Mouse (Mus musculus) liver, embryonic 14.5 days (tissue): ENCODE results near the gene Fgfr2. TPM values are rescaled to one million over a fixed set of nuclear protein-coding genes. Genes with fewer than 3 reads are reported as not detected.

Experiments
- ATAC-seq: fragments of 200-750 bp; cut with Nextera tagmentation; 2 replicates; pipeline ENCODE4 v1.8.0; 2017; ENCODE audit warnings: moderate number of reproducible peaks, mild to moderate bottlenecking, moderate library complexity; ENCODE audit not compliant: insufficient read depth
- DNase-seq, 3 experiments: peaks; one replicate each; pipeline ENCODE4 v3.0.0-alpha.2; 2012 to 2013; ENCODE audit warnings: low read depth in 3 of 3, low spot score in 3 of 3
- H3K27ac ChIP-seq: fragments of 300-500 bp; sonication (generic); 2 replicates; pipeline ENCODE4 v1.5.1; 2014; ENCODE audit warnings: moderate library complexity, mild to moderate bottlenecking, control low read depth, inconsistent platforms
- H3K27me3 ChIP-seq: fragments of 300-500 bp; sonication (generic); 2 replicates; pipeline ENCODE4 v1.6.1; 2014; ENCODE audit warnings: mild to moderate bottlenecking, low read length, moderate library complexity; ENCODE audit not compliant: control insufficient read depth, insufficient read depth
- H3K36me3 ChIP-seq: fragments of 300-500 bp; sonication (generic); replicated peaks from 2 replicates; pipeline ENCODE4 v1.6.1; 2014; ENCODE audit warnings: low read depth; ENCODE audit not compliant: control insufficient read depth, insufficient read depth
- H3K4me1 ChIP-seq, 2 experiments: fragments of 200-500 bp in 1 of 2; fragments of 300-500 bp in 1 of 2; sonication (generic) in 1 of 2; replicated peaks; 2 replicates each; pipeline ENCODE4 v1.6.1; 2012 to 2014; ENCODE audit warnings: antibody characterized with exemption in 1 of 2, inconsistent platforms in 1 of 2, low read length in 1 of 2; ENCODE audit not compliant: control insufficient read depth in 2 of 2, insufficient read depth in 2 of 2
- H3K4me2 ChIP-seq: fragments of 300-500 bp; sonication (generic); 2 replicates; pipeline ENCODE4 v1.6.1; 2014; ENCODE audit warnings: low read depth, mild to moderate bottlenecking, control low read depth, moderate library complexity
- H3K4me3 ChIP-seq, 2 experiments: fragments of 200-500 bp in 1 of 2; fragments of 300-500 bp in 1 of 2; sonication (generic) in 1 of 2; 2 replicates each; pipeline ENCODE4 v1.5.1; 2012 to 2014; ENCODE audit warnings: low read depth in 2 of 2, low read length in 2 of 2, mild to moderate bottlenecking in 2 of 2, control low read depth in 1 of 2, inconsistent platforms in 1 of 2, moderate library complexity in 1 of 2; ENCODE audit not compliant: insufficient read depth in 1 of 2
- H3K9ac ChIP-seq: fragments of 300-500 bp; sonication (generic); replicated peaks from 2 replicates; pipeline ENCODE4 v1.6.1; 2014; ENCODE audit warnings: mild to moderate bottlenecking, control low read depth, moderate library complexity
- H3K9me3 ChIP-seq: fragments of 300-500 bp; sonication (generic); 2 replicates; pipeline ENCODE4 v1.6.1; 2016; ENCODE audit warnings: low read length, mixed read lengths; ENCODE audit not compliant: control insufficient read depth
- CTCF ChIP-seq: IDR thresholded peaks from 2 replicates; pipeline ENCODE4 v1.5.1; 2016; ENCODE audit warnings: antibody characterized with exemption, low read depth, control low read depth
- EP300 ChIP-seq: IDR thresholded peaks from 2 replicates; pipeline ENCODE4 v1.6.1; 2016; ENCODE audit warnings: antibody characterized with exemption, low read depth
- WGBS: fragments of 180-500 bp; shearing (Covaris S2); extraction: QIAGEN DNeasy Blood & Tissue Kit; methylation state at CpG from one replicate; pipeline ENCODE4 v1.1.7; 2014; ENCODE audit not compliant: insufficient replicate concordance; 5-methylcytosine and 5-hydroxymethylcytosine counted together
- polyA plus RNA-seq, 2 experiments: library from polyadenylated mRNA; depleted of rRNA in 1 of 2; stranded (reverse) in 1 of 2; unstranded in 1 of 2; fragments of >200 nt; fragmentation: Nextera tagmentation in 1 of 2; extraction: Ambion mirVana in 1 of 2; gene quantifications; 2 replicates each; pipeline versions ENCODE4 v1.2.1 to v1.2.3; 2012 to 2014

Gene Fgfr2
- polyA plus RNA-seq, 2 experiments = 7.9 to 8.8 TPM

DNA sequence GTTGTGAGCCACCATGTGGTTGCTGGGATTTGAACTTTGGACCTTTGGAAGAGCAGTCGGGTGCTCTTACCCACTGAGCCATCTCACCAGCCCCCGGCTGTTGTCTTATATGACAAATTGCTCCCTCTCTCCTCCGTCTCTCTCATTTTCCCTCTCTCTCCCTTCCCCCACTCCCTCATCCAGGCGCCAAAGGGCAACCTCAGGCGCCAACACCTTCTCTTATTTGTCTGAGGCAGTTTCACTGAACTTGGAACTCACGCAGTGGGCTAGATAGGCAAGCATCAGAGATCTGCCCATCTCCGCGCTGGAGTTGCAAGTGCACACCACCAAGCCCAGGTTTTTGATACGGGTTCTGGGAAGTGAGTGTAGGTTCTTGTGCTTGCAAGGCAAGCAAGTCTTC, 2287.1 kb downstream of the Fgfr2 start:
- no peaks in the 10 kb centered on the region for H3K9me3 ChIP-seq
- no peak overlapping the region for H3K4me2 ChIP-seq
- 60% methylated on average over 9 of the region's 9 CpGs for WGBS
- H3K36me3 ChIP-seq = no peaks in the 10 kb centered on the region
- H3K27me3 ChIP-seq = no peaks in the 10 kb centered on the region
- DNase-seq = no peak
- H3K4me1 ChIP-seq = peaks cover 0 to 7% of the 10 kb centered on the region in 2 experiments; a peak in 1 of 4 replicates
- H3K4me3 ChIP-seq = no peak overlapping the region
- ATAC-seq = no peak
- H3K27ac ChIP-seq = no peak overlapping the region
- no peak overlapping the region for H3K9ac ChIP-seq
- TF ChIP-seq EP300 = no peak
- no peak for TF ChIP-seq CTCF

DNA sequence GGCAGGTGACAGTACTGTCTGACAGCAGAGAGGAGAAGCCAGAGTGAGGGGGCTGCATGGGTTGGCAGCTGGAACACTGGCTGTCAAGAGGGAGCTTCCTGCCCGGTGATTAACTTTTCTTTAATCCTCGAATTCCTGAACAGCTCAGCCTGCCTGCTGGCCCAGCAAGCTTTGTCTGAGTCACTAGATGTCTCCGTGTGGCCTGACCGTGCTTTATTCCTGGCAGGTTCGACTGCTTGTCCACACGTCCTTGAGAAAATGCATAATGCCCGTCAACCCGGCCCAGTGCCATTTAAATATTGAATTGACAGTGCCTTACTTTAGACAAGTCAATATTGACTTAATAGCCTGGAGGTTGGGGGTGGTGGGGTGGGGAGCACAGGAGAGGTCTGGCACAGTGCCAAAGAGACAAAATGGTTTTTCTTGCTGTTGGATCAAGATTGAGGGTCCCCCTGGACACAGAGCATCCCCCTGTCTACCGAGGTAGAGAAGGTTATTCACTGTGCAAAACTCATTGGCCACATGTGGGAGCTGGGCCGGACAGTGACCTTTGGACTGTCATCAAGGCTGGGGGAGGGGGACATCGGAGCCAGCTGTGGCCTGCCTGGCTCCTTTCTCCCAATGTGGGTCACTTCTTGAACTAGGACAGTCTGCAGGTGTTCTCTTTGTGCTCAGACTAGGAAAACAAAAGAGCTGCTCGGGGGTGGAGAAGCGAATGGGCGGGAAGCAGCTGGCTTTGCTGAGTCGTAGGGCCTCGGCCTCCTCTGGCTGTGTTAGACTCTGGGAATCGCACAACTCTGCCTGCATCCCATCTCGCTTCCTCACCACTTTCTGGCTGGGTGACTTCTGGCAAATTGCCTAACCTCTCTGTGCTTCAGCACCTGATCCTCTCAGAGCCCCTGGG, 2287.9 kb downstream of the Fgfr2 start:
- H3K9me3 ChIP-seq = no peaks in the 10 kb centered on the region
- ATAC-seq = no peak
- no peaks in the 10 kb centered on the region for H3K36me3 ChIP-seq
- H3K27me3 ChIP-seq = no peaks in the 10 kb centered on the region
- WGBS = 38% methylated on average over 18 of the region's 18 CpGs
- no peak overlapping the region for H3K4me3 ChIP-seq
- peaks cover 0 to 7% of the 10 kb centered on the region in 2 experiments; a peak in 1 of 4 replicates for H3K4me1 ChIP-seq
- DNase-seq = no peak
- H3K9ac ChIP-seq = no peak overlapping the region
- H3K27ac ChIP-seq = no peak overlapping the region; the same call in 1 of the 2 replicates
- H3K4me2 ChIP-seq = no peak overlapping the region
- no peak for TF ChIP-seq EP300
- TF ChIP-seq CTCF = no peak

DNA sequence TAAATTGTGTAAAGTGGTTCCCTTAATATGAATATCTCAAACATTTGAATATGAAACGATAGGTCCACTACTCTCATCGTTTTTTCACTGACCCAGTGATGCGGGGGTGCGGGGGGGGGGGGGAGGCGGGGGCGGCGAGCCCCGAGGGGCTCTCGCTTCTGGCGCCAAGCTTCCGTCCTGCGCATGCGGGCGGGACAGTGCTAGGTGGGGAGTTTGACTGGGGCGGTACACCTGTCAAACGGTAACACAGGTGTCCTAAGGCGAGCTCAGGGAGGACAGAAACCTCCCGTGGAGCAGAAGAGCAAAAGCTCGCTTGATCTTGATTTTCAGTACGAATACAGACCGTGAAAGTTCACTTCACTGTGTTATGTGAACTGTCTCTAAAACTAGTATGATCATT, 2288.9 kb downstream of the Fgfr2 start:
- H3K27ac ChIP-seq = no peak overlapping the region
- no peak overlapping the region for H3K4me2 ChIP-seq
- H3K27me3 ChIP-seq = no peaks in the 10 kb centered on the region
- no peaks in the 10 kb centered on the region for H3K9me3 ChIP-seq
- ATAC-seq (peak; percentile 100), DNase-seq (peak; percentile 76 to 89 (median 80))
- no peak overlapping the region for H3K4me3 ChIP-seq
- H3K4me1 ChIP-seq = peaks cover 0 to 5% of the 10 kb centered on the region in 2 experiments; a peak in 1 of 4 replicates
- 22% methylated on average over 21 of the region's 21 CpGs for WGBS
- H3K9ac ChIP-seq = no peak overlapping the region
- no peaks in the 10 kb centered on the region for H3K36me3 ChIP-seq
- TF ChIP-seq EP300 = no peak
- no peak for TF ChIP-seq CTCF

DNA sequence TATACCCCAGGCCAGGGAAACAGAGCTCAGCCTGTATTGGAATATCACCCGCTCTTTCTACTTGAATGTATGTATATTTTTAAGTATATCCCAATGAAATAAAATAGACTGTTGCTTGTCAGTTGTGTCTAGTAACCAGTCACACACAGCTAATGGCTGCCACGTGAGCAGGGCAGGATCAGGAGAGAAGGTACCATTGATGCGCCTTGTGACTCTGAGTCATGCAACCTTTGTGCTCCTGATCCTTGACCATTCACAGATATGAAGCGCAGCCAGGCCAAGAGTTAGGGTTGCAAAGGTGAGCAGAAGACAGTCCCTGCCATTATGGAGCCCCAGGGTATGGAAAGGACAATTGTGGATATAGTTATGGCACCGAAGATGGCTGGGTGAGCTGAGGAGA, 2291.6 kb downstream of the Fgfr2 start:
- Histone ChIP-seq H3K4me3 (no peak overlapping the region), H3K36me3 (no peaks in the 10 kb centered on the region), H3K9me3 (no peaks in the 10 kb centered on the region), H3K4me1 (peaks cover 0 to 5% of the 10 kb centered on the region in 2 experiments; a peak in 1 of 4 replicates), H3K27ac (no peak overlapping the region), H3K4me2 (no peak overlapping the region), H3K27me3 (no peaks in the 10 kb centered on the region), H3K9ac (no peak overlapping the region)
- WGBS = 59% methylated on average over 5 of the region's 5 CpGs
- TF ChIP-seq CTCF = no peak
- TF ChIP-seq EP300 = no peak
- no peak for DNase-seq
- ATAC-seq = no peak

DNA sequence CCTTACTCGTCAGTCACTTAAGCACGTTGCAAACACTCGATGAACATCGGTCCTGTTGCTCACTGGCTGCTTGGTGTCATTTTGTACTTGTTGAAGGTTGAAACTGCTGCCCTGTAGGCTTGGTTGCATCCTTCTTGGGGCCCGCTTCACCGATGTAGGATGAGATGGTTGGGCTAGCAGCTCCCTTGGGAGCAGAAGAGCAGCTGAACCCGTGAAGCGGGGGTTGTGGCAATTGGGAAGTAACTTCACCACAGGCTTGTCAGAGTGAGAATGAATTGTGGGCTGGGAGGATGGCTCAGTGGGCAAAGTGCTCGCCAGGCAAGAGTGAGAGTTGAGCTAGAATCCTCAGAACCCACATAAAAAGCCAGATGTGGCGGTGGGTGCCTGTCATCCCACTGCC, 2294.7 kb downstream of the Fgfr2 start:
- TF ChIP-seq EP300 = no peak
- TF ChIP-seq CTCF = no peak
- 55% methylated on average over 10 of the region's 10 CpGs for WGBS
- ATAC-seq = no peak

More for the DNA sequence above, 2294.7 kb downstream of the Fgfr2 start:
- no peak overlapping the region for H3K4me2 ChIP-seq
- no peaks in the 10 kb centered on the region for H3K9me3 ChIP-seq
- no peak overlapping the region for H3K9ac ChIP-seq
- H3K4me3 ChIP-seq = no peak overlapping the region
- no peaks in the 10 kb centered on the region for H3K36me3 ChIP-seq
- H3K27ac ChIP-seq = no peak overlapping the region
- H3K27me3 ChIP-seq = no peaks in the 10 kb centered on the region
- DNase-seq = no peak
- H3K4me1 ChIP-seq = no peaks in the 10 kb centered on the region
